Mouse (Mus musculus) heart, adult 11 months (tissue): ENCODE measurements around the gene Rhot1.
A peak's percentile ranks its signal among the peaks of the same experiment; 100 is the strongest.
"Not testable (repeated sequence)": the region's sequence is repeated elsewhere in the genome, so short reads cannot be mapped to it uniquely, and the experiment has no call there.

Experiments used
- DNase-seq: peaks from one replicate; pipeline ENCODE4 v3.0.0; 2022

The Rhot1 gene

GRCm38 (mm10) chr11:80196351-80196750 lies 12.5 kb upstream of the Rhot1 start:
- DNase-seq: peak; percentile 69

- peak; percentile 83 for DNase-seq
Measured at GRCm38 (mm10) chr11:80199316-80199715, 9.5 kb upstream of the Rhot1 start.

- no peak for DNase-seq
Measured at GRCm38 (mm10) chr11:80199773-80200172, 9.0 kb upstream of the Rhot1 start.

GRCm38 (mm10) chr11:80200326-80200725 lies 8.5 kb upstream of the Rhot1 start:
- DNase-seq: peak; percentile 79

GRCm38 (mm10) chr11:80202296-80202695 lies 6.5 kb upstream of the Rhot1 start:
- peak; percentile 55 for DNase-seq

GRCm38 (mm10) chr11:80204037-80204436 lies 4.8 kb upstream of the Rhot1 start:
- peak; percentile 46 for DNase-seq

- DNase-seq: peak; percentile 68
Measured at GRCm38 (mm10) chr11:80204941-80205340, 3.9 kb upstream of the Rhot1 start.

GRCm38 (mm10) chr11:80208465-80208859 lies 357 bp upstream of the Rhot1 start:
- no peak for DNase-seq

- DNase-seq: peak; percentile 73
Measured at GRCm38 (mm10) chr11:80210321-80210720, 1.5 kb downstream of the Rhot1 start.

GRCm38 (mm10) chr11:80212282-80212681 lies 3.5 kb downstream of the Rhot1 start:
- no peak for DNase-seq

- peak; percentile 70 for DNase-seq
Measured at GRCm38 (mm10) chr11:80215291-80215690, 6.5 kb downstream of the Rhot1 start.

GRCm38 (mm10) chr11:80218657-80219293 lies 10.0 kb downstream of the Rhot1 start:
- peak; percentile 83 for DNase-seq

GRCm38 (mm10) chr11:80230066-80230465 lies 21.2 kb downstream of the Rhot1 start:
- DNase-seq: not testable (repeated sequence)

GRCm38 (mm10) chr11:80237278-80237677 lies 28.5 kb downstream of the Rhot1 start:
- no peak for DNase-seq

- DNase-seq: no peak
Measured at GRCm38 (mm10) chr11:80238306-80238705, 29.5 kb downstream of the Rhot1 start.

GRCm38 (mm10) chr11:80247026-80247425 lies 38.2 kb downstream of the Rhot1 start:
- no peak for DNase-seq

- DNase-seq: no peak
Measured at GRCm38 (mm10) chr11:80248531-80248930, 39.7 kb downstream of the Rhot1 start.

- peak; percentile 56 for DNase-seq
Measured at GRCm38 (mm10) chr11:80264137-80264536, 55.3 kb downstream of the Rhot1 start.

- peak; percentile 55 for DNase-seq
Measured at GRCm38 (mm10) chr11:80271096-80271495, 62.3 kb downstream of the Rhot1 start.

- DNase-seq: peak; percentile 29
Measured at GRCm38 (mm10) chr11:80275011-80275410, 66.2 kb downstream of the Rhot1 start.

GRCm38 (mm10) chr11:80278054-80278453 lies 69.2 kb downstream of the Rhot1 start:
- no peak for DNase-seq

- peak; percentile 92 for DNase-seq
Measured at GRCm38 (mm10) chr11:80283786-80284185, 75.0 kb downstream of the Rhot1 start.

GRCm38 (mm10) chr11:80284641-80285040 lies 75.8 kb downstream of the Rhot1 start:
- peak; percentile 96 for DNase-seq

- DNase-seq: no peak
Measured at GRCm38 (mm10) chr11:80287150-80287549, 78.3 kb downstream of the Rhot1 start.
